Mouse (Mus musculus) ES-E14 (cell line): Measurements from ENCODE around the gene Ranbp10.

Experiments
- CHD2 ChIP-seq: IDR thresholded peaks from 2 replicates; pipeline ENCODE4 v1.6.1; 2014; ENCODE audit warnings: mild to moderate bottlenecking, low read depth, low read length, inconsistent platforms
- HCFC1 ChIP-seq: IDR thresholded peaks from 2 replicates; pipeline ENCODE4 v1.6.1; 2012; ENCODE audit warnings: low read length, inconsistent platforms, borderline replicate concordance; ENCODE audit not compliant: insufficient read depth
- MAFK ChIP-seq: IDR thresholded peaks from 2 replicates; pipeline ENCODE4 v1.6.1; 2014; ENCODE audit warnings: mild to moderate bottlenecking, low read depth, low read length, inconsistent platforms; ENCODE audit not compliant: insufficient read depth
- ZC3H11A ChIP-seq: IDR thresholded peaks from 2 replicates; pipeline ENCODE4 v1.6.1; 2012; ENCODE audit warnings: low read depth, mild to moderate bottlenecking, inconsistent platforms, low read length, borderline replicate concordance
- ZNF384 ChIP-seq: IDR thresholded peaks from 2 replicates; pipeline ENCODE4 v1.6.1; 2012; ENCODE audit warnings: low read depth, low read length, inconsistent platforms

GRCm38 (mm10) chr8:105771398-105772175 lies 55.6 kb downstream of the Ranbp10 start:
- TF ChIP-seq HCFC1, result no peak
- no peak for TF ChIP-seq MAFK
- no peak for TF ChIP-seq CHD2
- TF ChIP-seq ZNF384, result no peak
- no peak for TF ChIP-seq ZC3H11A
